Mouse (Mus musculus): Measurements from ENCODE around the gene Itsn2.

- TF ChIP-seq USF1 (IDR thresholded peaks at IDR 0.05; ENCODE audit: low read depth, low read length) = no peak
- no peak for TF ChIP-seq BHLHE40 (IDR thresholded peaks at IDR 0.05; ENCODE audit: low read depth, low read length)
- peak in 1 of 2 experiments; percentile 53; a peak in 2 of 4 replicates for TF ChIP-seq CTCF (conservative IDR thresholded peaks at IDR 0.05 in 1 of 2, IDR thresholded peaks at IDR 0.05 in 1 of 2; ENCODE audit: low read depth in 2 of 2, low read length in 2 of 2)
- no peak for TF ChIP-seq POLR2A (IDR thresholded peaks at IDR 0.05; ENCODE audit: low read depth, low read length)
- TF ChIP-seq EP300 (IDR thresholded peaks at IDR 0.05; ENCODE audit: low read length) = 0 out of 2 replicates have a peak, but pooled peaks have one; percentile 22
- no peak for TF ChIP-seq POLR2AphosphoS2 (IDR thresholded peaks at IDR 0.05; ENCODE audit: low read depth, low read length)
- TF ChIP-seq CHD1 (IDR thresholded peaks at IDR 0.05; ENCODE audit: low read depth, low read length) = no peak
- TF ChIP-seq MEF2A (IDR thresholded peaks at IDR 0.05; ENCODE audit: borderline replicate concordance, low read depth, low read length) = 0 out of 2 replicates have a peak, but pooled peaks have one; percentile 24
- TF ChIP-seq CHD2 (IDR thresholded peaks at IDR 0.05; ENCODE audit: low read length) = no peak
- TF ChIP-seq NRF1 (IDR thresholded peaks at IDR 0.05; ENCODE audit: low read depth, low read length) = no peak
- no peak for TF ChIP-seq MAX (IDR thresholded peaks at IDR 0.05; ENCODE audit: low read length)
- TF ChIP-seq ZKSCAN1 (IDR thresholded peaks at IDR 0.05; ENCODE audit: borderline replicate concordance, low read depth, low read length) = no peak
- no peak for TF ChIP-seq TBP (conservative IDR thresholded peaks at IDR 0.05; ENCODE audit: low read depth, low read length)
- no peak; the same call in 1 of the 2 replicates for TF ChIP-seq MYC (IDR thresholded peaks at IDR 0.05; ENCODE audit: low read depth, low read length)
Observed at GRCm38 (mm10) chr12:4592025-4592424, 413 bp upstream of the Itsn2 start.
